Mouse (Mus musculus) ovary, adult 2 months (tissue): Measurements from ENCODE around the gene Olfr169. TPM values are rescaled to one million over a fixed set of nuclear protein-coding genes. Genes with fewer than 3 reads are reported as not detected.

Experiments
- polyA plus RNA-seq: library from polyadenylated mRNA; depleted of rRNA; stranded (reverse); fragments of >200 nt; gene quantifications from 2 replicates; pipeline ENCODE4 v1.2.3, GENCODE M21; 2012; rRNA removed

The Olfr169 gene
- not detected in 2 replicates for polyA plus RNA-seq

GRCm38 (mm10) chr16:19571709-19572108 is at the start of gene Olfr169:
Olfr169 (minus strand) TSS chr16:19571809.

GRCm38 (mm10) chr16:19611782-19612181 is 40.2 kb upstream of the Olfr169 start, which contains the start of gene Olfr170:
Olfr170 (minus strand) TSS chr16:19611882.

GRCm38 (mm10) chr16:19535455-19535854 is 36.2 kb downstream of the Olfr169 start, which contains the start of gene Olfr168:
Olfr168 (minus strand) TSS chr16:19535555.

GRCm38 (mm10) chr16:19522166-19522565 is 49.4 kb downstream of the Olfr169 start, which contains the start of gene Olfr167:
Olfr167 (minus strand) TSS chr16:19522266.

Other genes starting within 250 kb of the Olfr169 start
- gene Olfr165, start 148.7 kb downstream of the Olfr169 start, polyA plus RNA-seq = not detected in 2 replicates
- gene Olfr166, start 88.1 kb downstream of the Olfr169 start, polyA plus RNA-seq = not detected in 2 replicates
- not detected in 2 replicates for gene Olfr167, start 49.5 kb downstream of the Olfr169 start, polyA plus RNA-seq
- gene Olfr168, start 36.3 kb downstream of the Olfr169 start, polyA plus RNA-seq = not detected in 2 replicates
- not detected in 2 replicates for gene Olfr170, start 40.1 kb upstream of the Olfr169 start, polyA plus RNA-seq
- gene Olfr171, start 58.1 kb upstream of the Olfr169 start, polyA plus RNA-seq = not detected in 2 replicates
- not detected in 2 replicates for gene Lamp3, start 134.6 kb upstream of the Olfr169 start, polyA plus RNA-seq
- gene B3gnt5, start 188.4 kb upstream of the Olfr169 start, polyA plus RNA-seq = 0.20 and 0.31 TPM in 2 replicates